Mouse (Mus musculus) stomach, embryonic 14.5 days (tissue): ENCODE measurements around the gene Gm20696. TPM values are rescaled to one million over a fixed set of nuclear protein-coding genes. Genes with fewer than 3 reads are reported as not detected.

ENCODE experiments used
- ATAC-seq: fragments of 200-750 bp; cut with Nextera tagmentation; 2 replicates; pipeline ENCODE4 v1.8.0; 2017; ENCODE audit warnings: low read depth, moderate TSS enrichment; ENCODE audit not compliant: insufficient number of reproducible peaks, insufficient read depth, low FRiP score
- H3K27ac ChIP-seq: fragments of 300-500 bp; sonication (generic); 2 replicates; pipeline ENCODE4 v1.5.1; 2014; ENCODE audit warnings: mild to moderate bottlenecking, low read length, moderate library complexity, mixed read lengths
- H3K27me3 ChIP-seq: fragments of 300-500 bp; sonication (generic); 2 replicates; pipeline ENCODE4 v1.6.1; 2014; ENCODE audit warnings: low read length, control low read depth, mixed read lengths; ENCODE audit not compliant: control insufficient read depth, insufficient read depth
- H3K36me3 ChIP-seq: fragments of 300-500 bp; sonication (generic); 2 replicates; pipeline ENCODE4 v1.6.1; 2014; ENCODE audit warnings: mild to moderate bottlenecking, control low read depth, low read length, moderate library complexity, mixed read lengths; ENCODE audit not compliant: control insufficient read depth, insufficient read depth
- H3K4me1 ChIP-seq: fragments of 300-500 bp; sonication (generic); 2 replicates; pipeline ENCODE4 v1.6.1; 2014; ENCODE audit warnings: low read length, control low read depth, mixed read lengths; ENCODE audit not compliant: control insufficient read depth, insufficient read depth
- H3K4me2 ChIP-seq: fragments of 300-500 bp; sonication (generic); replicated peaks from 2 replicates; pipeline ENCODE4 v1.6.1; 2014; ENCODE audit warnings: low read depth, low read length, control low read depth
- H3K4me3 ChIP-seq: fragments of 300-500 bp; sonication (generic); 2 replicates; pipeline ENCODE4 v1.5.1; 2014; ENCODE audit warnings: low read depth, low read length, control low read depth
- H3K9ac ChIP-seq: fragments of 300-500 bp; sonication (generic); replicated peaks from 2 replicates; pipeline ENCODE4 v1.6.1; 2014; ENCODE audit warnings: low read depth, mild to moderate bottlenecking, control low read depth, low read length, moderate library complexity, mixed read lengths
- H3K9me3 ChIP-seq: fragments of 300-500 bp; sonication (generic); 2 replicates; pipeline ENCODE4 v1.6.1; 2016; ENCODE audit warnings: low read depth, low read length, control low read depth; ENCODE audit not compliant: control insufficient read depth
- WGBS: fragments of 180-500 bp; shearing (Covaris S2); extraction: QIAGEN DNeasy Blood & Tissue Kit; methylation state at CpG from one replicate; pipeline ENCODE4 v1.1.7; 2014; 5-methylcytosine and 5-hydroxymethylcytosine counted together
- polyA plus RNA-seq: library from polyadenylated mRNA; unstranded; fragments of >200 nt; fragmentation: Nextera tagmentation; extraction: Ambion mirVana; gene quantifications from 2 replicates; pipeline ENCODE4 v1.2.1, GENCODE M21; 2014

Gene Gm20696
- polyA plus RNA-seq, 1 experiment from 2014 or later: 7.0 TPM

DNA sequence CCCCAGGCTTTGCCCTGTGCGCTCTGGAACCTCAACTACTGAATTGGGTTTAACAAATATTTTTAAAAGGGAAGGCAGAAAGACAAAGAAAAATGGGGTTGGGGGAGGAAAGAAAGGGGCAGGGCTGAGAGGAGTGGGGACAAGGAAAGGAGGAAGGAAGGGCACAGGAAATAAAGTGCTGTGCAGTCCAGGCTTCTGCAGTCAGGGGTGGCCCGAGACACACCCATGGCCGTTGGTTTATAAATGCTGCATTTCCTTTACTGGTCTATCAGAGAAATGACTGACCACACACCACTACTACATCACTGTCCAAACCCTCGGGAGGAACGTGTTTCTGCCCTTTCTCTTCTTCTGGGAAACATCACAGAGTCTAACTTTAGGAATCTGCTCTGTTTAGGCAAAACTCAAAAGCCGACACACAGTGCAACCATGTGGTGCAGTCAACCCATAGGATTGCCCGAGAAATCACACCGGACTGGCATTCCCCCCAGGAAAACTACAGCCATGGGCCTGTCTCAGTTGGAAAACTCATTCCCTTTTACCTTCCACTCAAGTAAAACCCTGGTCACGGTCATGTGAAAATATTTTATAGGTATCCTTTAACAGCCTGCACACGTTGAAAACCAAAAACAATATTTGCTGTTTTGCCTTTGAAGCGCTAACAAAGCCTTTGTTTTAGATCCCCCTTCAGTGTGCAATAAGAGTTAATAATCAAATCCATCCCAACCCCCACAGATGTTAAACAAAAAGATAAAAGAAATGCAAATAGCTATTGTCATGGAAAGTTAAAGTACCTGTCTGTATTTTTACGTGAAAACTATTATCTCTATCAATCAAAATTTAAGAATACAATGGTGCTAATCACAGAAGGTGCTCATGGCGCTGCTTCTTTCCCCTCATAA, 402.2 kb downstream of the Gm20696 start:
- H3K9ac ChIP-seq: no peak overlapping the region
- H3K4me1 ChIP-seq: peaks cover 45% of the 10 kb centered on the region

DNA sequence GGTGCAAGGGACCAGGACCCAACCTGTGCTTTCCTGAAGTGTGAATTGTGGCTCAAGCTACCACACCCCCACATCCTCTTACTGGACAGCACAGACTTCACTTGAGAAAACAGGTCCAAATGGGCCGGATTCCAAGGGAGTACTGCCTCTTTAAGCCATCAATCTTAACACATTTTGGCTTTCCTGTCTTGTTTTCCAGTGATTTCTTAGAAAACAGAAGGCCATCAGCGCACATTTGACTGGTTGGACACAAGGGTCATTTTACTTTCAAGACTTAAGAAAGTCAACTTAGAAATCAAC, 402.8 kb downstream of the Gm20696 start:
- no peaks in the 10 kb centered on the region for H3K9me3 ChIP-seq
- no peak for ATAC-seq
- H3K4me2 ChIP-seq: no peak overlapping the region
- no peaks in the 10 kb centered on the region for H3K36me3 ChIP-seq
- H3K4me1 ChIP-seq: peaks cover 45% of the 10 kb centered on the region
- H3K4me3 ChIP-seq: no peak overlapping the region
- H3K9ac ChIP-seq: no peak overlapping the region
- WGBS: 39% methylated on average over 2 of the region's 2 CpGs
- H3K27me3 ChIP-seq: no peaks in the 10 kb centered on the region
- H3K27ac ChIP-seq: no peak overlapping the region; the same call in 1 of the 2 replicates

More for the DNA sequence above, 402.2 kb downstream of the Gm20696 start:
- no peaks in the 10 kb centered on the region for H3K27me3 ChIP-seq
- WGBS: 31% methylated on average over 13 of the region's 13 CpGs
- no peaks in the 10 kb centered on the region for H3K36me3 ChIP-seq
- H3K9me3 ChIP-seq: no peaks in the 10 kb centered on the region
- peak overlapping the region; percentile 13 for H3K4me2 ChIP-seq
- ATAC-seq: 0 out of 2 replicates have a peak, but pooled peaks have one; percentile 43
- peak overlapping the region; percentile 48; the same call in 1 of the 2 replicates for H3K27ac ChIP-seq
- H3K4me3 ChIP-seq: no peak overlapping the region

DNA sequence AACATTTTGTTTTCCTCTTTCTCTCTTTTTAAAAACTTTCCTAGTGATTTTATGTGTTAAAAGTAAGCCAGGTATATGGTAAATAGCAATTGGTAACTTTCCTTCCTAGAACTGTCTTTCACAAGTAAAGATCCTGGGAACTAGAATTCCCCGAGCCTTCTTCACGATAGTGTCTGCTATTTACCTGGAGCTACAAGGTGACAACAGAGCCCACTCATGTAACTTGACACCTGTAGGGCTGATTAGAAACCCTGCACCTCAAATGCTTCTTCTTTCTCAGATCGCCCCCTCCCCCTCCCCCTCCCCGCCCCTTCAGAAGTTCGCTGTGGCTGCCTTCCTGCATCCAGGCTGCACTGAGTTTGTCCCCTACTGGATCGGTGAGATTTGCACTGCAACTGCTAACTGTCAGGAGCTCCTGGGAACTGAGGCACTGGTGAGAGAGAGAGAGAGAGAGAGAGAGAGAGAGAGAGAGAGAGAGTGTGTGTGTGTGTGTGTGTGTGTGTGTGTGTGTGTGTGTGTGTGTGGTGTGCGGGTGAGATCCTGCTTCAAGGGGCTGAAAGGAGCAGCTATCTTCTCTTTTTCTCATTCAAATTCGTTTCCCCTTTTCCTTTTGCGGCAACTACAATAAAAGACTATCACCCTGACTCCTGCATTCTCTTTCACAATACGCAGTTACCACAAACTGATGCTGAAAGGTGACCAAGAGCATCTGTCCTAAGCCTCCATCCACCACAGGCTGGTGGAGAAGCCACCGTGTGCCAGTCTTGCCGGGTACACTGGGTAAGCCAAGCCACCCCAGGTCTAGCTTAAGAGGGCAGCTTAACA, 403.3 kb downstream of the Gm20696 start:
- no peaks in the 10 kb centered on the region for H3K36me3 ChIP-seq
- no peak overlapping the region for H3K4me2 ChIP-seq
- peaks cover 45% of the 10 kb centered on the region for H3K4me1 ChIP-seq
- H3K9me3 ChIP-seq: no peaks in the 10 kb centered on the region
- no peak overlapping the region for H3K9ac ChIP-seq
- no peak for ATAC-seq
- H3K27ac ChIP-seq: no peak overlapping the region
- H3K4me3 ChIP-seq: no peak overlapping the region
- WGBS: 19% methylated on average over 12 of the region's 12 CpGs
- H3K27me3 ChIP-seq: no peaks in the 10 kb centered on the region

DNA sequence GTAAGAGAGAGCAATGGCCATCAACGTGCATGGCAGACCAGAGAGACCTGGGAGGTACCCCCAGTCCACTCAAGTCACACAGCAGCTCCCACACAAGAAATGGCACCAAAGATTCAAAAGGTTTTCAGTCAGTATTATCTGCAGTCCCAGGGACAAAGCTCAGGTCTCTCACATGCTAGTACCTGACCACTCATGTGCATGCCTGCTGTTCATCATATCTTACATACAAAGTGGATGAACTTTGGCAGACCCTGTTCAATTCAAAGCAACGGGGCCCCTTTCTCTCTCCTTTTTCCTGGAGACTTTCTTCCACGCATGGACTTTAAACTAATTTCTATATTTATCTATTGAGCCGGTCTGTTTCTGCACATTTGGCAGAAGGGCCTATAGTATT, 404.9 kb downstream of the Gm20696 start:
- 35% methylated on average over 4 of the region's 4 CpGs for WGBS
- no peak for ATAC-seq

DNA sequence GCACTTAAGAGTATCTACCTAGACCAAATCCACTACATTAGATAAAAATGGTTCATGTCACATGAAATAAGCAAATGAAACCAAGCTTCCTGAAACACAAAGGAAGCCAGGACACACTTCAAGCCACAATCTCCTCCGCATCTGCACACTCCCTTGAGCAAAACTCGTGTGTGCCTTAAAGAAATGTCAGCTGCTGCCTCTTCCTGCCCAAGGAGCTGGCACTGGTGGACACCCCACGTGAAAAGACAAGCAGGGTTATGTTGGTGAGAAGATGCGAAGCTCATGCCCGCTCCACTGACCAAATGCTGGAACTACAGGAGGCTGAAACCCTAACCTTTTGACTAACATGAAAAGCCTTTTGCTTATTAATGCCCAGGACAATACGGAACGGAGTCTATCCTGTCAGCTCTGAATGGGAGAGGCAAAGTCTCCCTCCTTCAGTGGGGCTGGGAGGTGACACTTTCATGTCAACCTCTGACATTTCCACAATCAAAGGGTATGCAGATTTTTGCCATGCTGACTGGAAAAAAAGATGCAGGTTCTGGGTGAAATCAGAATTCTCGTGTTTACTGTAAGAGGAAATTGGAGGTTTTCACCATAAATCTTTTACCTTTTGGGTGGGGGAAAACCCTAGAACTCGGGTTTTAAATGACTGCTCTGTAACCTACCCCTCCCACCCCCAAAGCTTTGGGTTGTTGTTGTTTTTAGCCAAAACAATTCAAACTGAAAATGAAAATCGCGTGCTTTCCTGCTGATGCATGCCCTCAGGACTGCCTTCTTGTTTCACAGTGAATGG, 405.5 kb downstream of the Gm20696 start:
- H3K4me1 ChIP-seq: peaks cover 38% of the 10 kb centered on the region
- H3K4me2 ChIP-seq: no peak overlapping the region
- no peaks in the 10 kb centered on the region for H3K36me3 ChIP-seq
- no peak overlapping the region for H3K9ac ChIP-seq
- 62% methylated on average over 11 of the region's 11 CpGs for WGBS
- H3K4me3 ChIP-seq: no peak overlapping the region
- no peak overlapping the region for H3K27ac ChIP-seq
- no peaks in the 10 kb centered on the region for H3K9me3 ChIP-seq
- ATAC-seq: no peak
- no peaks in the 10 kb centered on the region for H3K27me3 ChIP-seq

More for the DNA sequence above, 404.9 kb downstream of the Gm20696 start:
- Histone ChIP-seq H3K27ac (peak overlapping the region; percentile 22; the same call in 1 of the 2 replicates), H3K4me1 (peaks cover 42% of the 10 kb centered on the region), H3K27me3 (no peaks in the 10 kb centered on the region), H3K9ac (no peak overlapping the region), H3K9me3 (no peaks in the 10 kb centered on the region), H3K4me2 (no peak overlapping the region), H3K36me3 (no peaks in the 10 kb centered on the region), H3K4me3 (no peak overlapping the region)

DNA sequence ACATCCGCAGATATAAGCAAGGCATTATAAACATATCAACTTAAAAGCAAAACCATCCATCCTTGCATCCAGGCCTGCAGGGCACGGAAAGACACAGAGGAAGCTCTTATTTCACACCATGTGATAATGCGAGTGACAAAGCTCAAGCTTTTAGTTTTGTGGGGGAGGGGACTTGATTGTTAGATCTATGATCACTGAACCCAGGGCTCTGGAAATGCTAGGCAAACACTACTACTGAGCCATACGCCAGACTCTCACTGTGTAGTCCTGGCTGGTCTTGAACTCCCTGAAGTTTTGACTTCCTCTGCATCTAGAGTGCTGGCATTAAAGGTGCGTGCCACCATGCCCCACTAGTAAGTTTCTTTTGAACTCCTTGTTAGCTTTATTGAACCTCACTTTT, 408.3 kb downstream of the Gm20696 start:
- Histone ChIP-seq H3K9me3 (no peaks in the 10 kb centered on the region), H3K9ac (no peak overlapping the region), H3K4me3 (no peak overlapping the region), H3K27ac (no peak overlapping the region), H3K4me1 (peaks cover 14% of the 10 kb centered on the region), H3K36me3 (no peaks in the 10 kb centered on the region), H3K4me2 (no peak overlapping the region), H3K27me3 (no peaks in the 10 kb centered on the region)
- ATAC-seq: no peak
- 65% methylated on average over 5 of the region's 5 CpGs for WGBS

DNA sequence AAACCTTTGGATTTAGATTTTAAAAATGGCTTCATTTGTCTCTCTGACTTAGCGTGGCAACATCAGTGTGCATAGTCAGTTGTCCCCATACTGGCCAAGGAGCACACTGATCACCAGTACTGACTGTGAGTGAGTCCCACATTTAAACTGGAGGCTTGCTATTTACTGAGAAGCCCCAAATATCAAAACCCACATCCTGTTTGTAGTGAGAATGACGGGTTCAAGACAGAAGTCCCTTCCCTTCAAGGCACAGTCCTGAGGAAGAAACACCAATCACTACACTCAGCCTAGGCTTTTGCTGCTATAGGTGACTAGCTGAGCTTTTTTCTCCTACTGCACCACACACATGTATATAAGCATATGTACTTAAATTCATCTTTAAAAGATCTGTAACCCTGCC, 408.9 kb downstream of the Gm20696 start:
- no peak overlapping the region for H3K9ac ChIP-seq
- peaks cover 9% of the 10 kb centered on the region for H3K4me1 ChIP-seq
- WGBS: 68% methylated on average over 2 of the region's 2 CpGs
- no peak overlapping the region for H3K4me2 ChIP-seq
- no peaks in the 10 kb centered on the region for H3K27me3 ChIP-seq
- no peak overlapping the region for H3K4me3 ChIP-seq
- no peaks in the 10 kb centered on the region for H3K36me3 ChIP-seq
- ATAC-seq: no peak
- no peak overlapping the region for H3K27ac ChIP-seq
- H3K9me3 ChIP-seq: no peaks in the 10 kb centered on the region

DNA sequence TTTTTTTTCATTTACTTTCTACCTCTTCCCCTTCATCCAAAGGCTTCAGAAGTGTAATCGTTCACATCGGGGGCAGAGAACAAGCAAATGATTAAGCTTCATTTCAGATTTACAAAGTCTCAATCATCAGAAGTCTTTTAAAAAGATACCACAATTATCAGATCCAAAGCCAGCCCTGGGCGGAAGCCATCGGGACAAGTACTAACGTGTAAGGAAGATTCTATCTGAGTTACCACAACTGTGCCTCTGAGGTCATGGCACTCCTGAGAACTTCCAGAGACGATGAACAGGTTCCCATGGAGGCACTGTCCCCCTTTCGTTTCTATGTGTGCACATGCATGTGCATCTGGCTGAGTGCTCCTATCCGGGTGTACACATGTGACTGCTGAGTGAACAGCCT, 413.3 kb downstream of the Gm20696 start:
- no peak for ATAC-seq
- H3K27ac ChIP-seq: no peak overlapping the region
- H3K9me3 ChIP-seq: no peaks in the 10 kb centered on the region
- H3K4me1 ChIP-seq: no peaks in the 10 kb centered on the region
- WGBS: 63% methylated on average over 8 of the region's 8 CpGs
- H3K4me3 ChIP-seq: no peak overlapping the region
- H3K9ac ChIP-seq: no peak overlapping the region
- H3K4me2 ChIP-seq: no peak overlapping the region
- no peaks in the 10 kb centered on the region for H3K36me3 ChIP-seq
- H3K27me3 ChIP-seq: no peaks in the 10 kb centered on the region
